Mouse (Mus musculus) neural tube, embryonic 13.5 days (tissue): ENCODE data around the gene Slc22a14. TPM values are rescaled to one million over a fixed set of nuclear protein-coding genes. Genes with fewer than 3 reads are reported as not detected.
"Not testable (repeated sequence)": the region's sequence is repeated elsewhere in the genome, so short reads cannot be mapped to it uniquely, and the experiment has no call there.

Experiments
- ATAC-seq: fragments of 200-750 bp; cut with Nextera tagmentation; 2 replicates; pipeline ENCODE4 v1.8.0; 2017; ENCODE audit warnings: low read depth, mild to moderate bottlenecking, moderate TSS enrichment, moderate library complexity
- H3K27ac ChIP-seq: fragments of 300-500 bp; sonication (generic); replicated peaks from 2 replicates; pipeline ENCODE4 v1.5.1; 2015; ENCODE audit warnings: moderate library complexity, mild to moderate bottlenecking, inconsistent platforms
- H3K27me3 ChIP-seq: fragments of 300-500 bp; sonication (generic); 2 replicates; pipeline ENCODE4 v1.6.1; 2015; ENCODE audit warnings: mild to moderate bottlenecking, inconsistent platforms
- H3K36me3 ChIP-seq: fragments of 300-500 bp; sonication (generic); 2 replicates; pipeline ENCODE4 v1.6.1; 2015; ENCODE audit warnings: mild to moderate bottlenecking, inconsistent platforms
- H3K4me1 ChIP-seq: fragments of 300-500 bp; sonication (generic); replicated peaks from 2 replicates; pipeline ENCODE4 v1.6.1; 2015; ENCODE audit warnings: inconsistent platforms
- H3K4me2 ChIP-seq: fragments of 300-500 bp; sonication (generic); 2 replicates; pipeline ENCODE4 v1.6.1; 2015; ENCODE audit warnings: inconsistent platforms, mild to moderate bottlenecking, moderate library complexity
- H3K4me3 ChIP-seq: fragments of 300-500 bp; sonication (generic); 2 replicates; pipeline ENCODE4 v1.5.1; 2015; ENCODE audit warnings: mild to moderate bottlenecking, inconsistent platforms
- H3K9ac ChIP-seq: fragments of 300-500 bp; sonication (generic); 2 replicates; pipeline ENCODE4 v1.6.1; 2015; ENCODE audit warnings: moderate library complexity, mild to moderate bottlenecking, inconsistent platforms
- H3K9me3 ChIP-seq: fragments of 300-500 bp; sonication (generic); 2 replicates; pipeline ENCODE4 v1.6.1; 2016; ENCODE audit warnings: inconsistent platforms
- WGBS: fragments of 180-500 bp; shearing (Covaris S2); methylation state at CpG from one replicate; pipeline ENCODE4 v1.1.7; 2015; 5-methylcytosine and 5-hydroxymethylcytosine counted together
- polyA plus RNA-seq: library from polyadenylated mRNA; unstranded; fragments of >200 nt; fragmentation: Nextera tagmentation; extraction: Ambion mirVana; gene quantifications from 2 replicates; pipeline ENCODE4 v1.2.1, GENCODE M21; 2015

Gene Slc22a14
- polyA plus RNA-seq, 1 experiment from 2014 or later = not detected

DNA sequence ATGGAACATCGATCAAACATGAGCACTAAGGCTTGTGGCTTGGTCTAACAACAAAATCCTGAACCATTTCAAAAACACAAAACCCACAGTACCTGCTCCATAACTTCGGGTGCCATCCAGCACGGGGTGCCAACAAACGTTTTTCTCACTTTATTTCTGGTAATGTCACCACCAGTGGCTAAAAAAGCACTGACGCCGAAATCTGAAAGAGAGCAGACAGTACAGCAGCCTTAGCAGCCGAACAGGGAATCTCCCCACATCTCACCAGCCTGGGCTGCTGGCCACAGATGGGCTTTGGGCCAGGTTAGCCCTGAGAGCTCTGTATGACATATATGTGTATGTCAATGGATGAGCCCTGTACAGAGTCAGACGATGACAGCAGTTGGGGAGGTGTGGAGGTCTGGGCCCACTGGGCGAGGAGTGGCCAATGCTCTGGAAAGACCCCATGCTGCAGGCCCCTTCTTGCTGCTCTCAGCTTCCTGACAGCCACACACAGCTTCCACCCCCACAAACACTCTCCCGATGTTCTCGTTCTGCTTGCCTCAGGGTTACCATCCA, 96.7 kb downstream of the Slc22a14 start:
- H3K4me2 ChIP-seq = no peak overlapping the region
- whole genome bisulfite sequencing = 96% methylated on average over 11 of the region's 11 CpGs
- H3K4me3 ChIP-seq = no peak overlapping the region
- no peak overlapping the region for H3K27ac ChIP-seq
- H3K9ac ChIP-seq = no peak overlapping the region
- no peaks in the 10 kb centered on the region for H3K27me3 ChIP-seq
- no peaks in the 10 kb centered on the region for H3K9me3 ChIP-seq
- H3K36me3 ChIP-seq = peaks cover 51% of the 10 kb centered on the region
- no peak for ATAC-seq
- H3K4me1 ChIP-seq = no peaks in the 10 kb centered on the region

DNA sequence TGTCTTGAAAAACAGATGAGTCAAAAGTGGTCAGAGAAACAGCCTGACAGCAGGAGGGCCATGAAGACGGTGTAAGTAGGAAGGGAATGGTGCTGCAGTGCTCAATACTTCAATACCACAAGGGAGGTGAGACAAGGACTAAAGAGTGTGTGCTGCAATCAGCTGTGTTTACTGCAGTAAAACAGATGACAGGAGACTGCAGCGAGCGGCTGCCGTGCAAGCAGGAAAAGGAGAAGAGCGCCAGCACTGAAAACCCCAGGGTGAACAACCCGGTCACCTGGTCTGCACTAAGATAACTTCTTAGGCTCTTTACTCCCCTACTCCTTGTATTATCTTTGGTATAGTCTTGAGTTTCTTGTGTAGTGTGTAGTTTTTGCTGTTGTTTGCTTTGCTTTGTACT, 97.2 kb downstream of the Slc22a14 start:
- ATAC-seq = no peak

DNA sequence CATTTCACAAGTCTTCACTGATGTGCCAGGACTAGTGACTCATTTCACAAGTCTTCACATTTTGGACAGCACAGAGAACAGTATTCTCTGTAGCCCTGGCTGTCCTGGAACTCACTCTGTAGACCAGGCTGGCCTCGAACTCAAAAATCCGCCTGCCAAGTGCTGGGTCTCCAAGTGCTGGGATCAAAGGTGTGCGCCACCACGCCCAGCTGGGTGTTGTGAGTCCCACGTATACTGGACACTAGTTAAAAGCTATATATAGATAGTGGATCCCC, 99.3 kb downstream of the Slc22a14 start:
- H3K9me3 ChIP-seq, ATAC-seq, H3K27me3 ChIP-seq, H3K4me2 ChIP-seq, H3K4me1 ChIP-seq, H3K4me3 ChIP-seq, H3K9ac ChIP-seq, H3K27ac ChIP-seq: not testable (repeated sequence)
- H3K36me3 ChIP-seq = peaks cover 58% of the 10 kb centered on the region
- 94% methylated on average over 5 of the region's 5 CpGs for WGBS

More for the DNA sequence above, 97.2 kb downstream of the Slc22a14 start:
- Histone ChIP-seq H3K4me3 (no peak overlapping the region), H3K36me3 (peaks cover 54% of the 10 kb centered on the region), H3K4me1 (no peaks in the 10 kb centered on the region), H3K27ac (no peak overlapping the region), H3K4me2 (no peak overlapping the region), H3K9me3 (no peaks in the 10 kb centered on the region), H3K27me3 (no peaks in the 10 kb centered on the region), H3K9ac (no peak overlapping the region)
- 91% methylated on average over 6 of the region's 6 CpGs for WGBS

DNA sequence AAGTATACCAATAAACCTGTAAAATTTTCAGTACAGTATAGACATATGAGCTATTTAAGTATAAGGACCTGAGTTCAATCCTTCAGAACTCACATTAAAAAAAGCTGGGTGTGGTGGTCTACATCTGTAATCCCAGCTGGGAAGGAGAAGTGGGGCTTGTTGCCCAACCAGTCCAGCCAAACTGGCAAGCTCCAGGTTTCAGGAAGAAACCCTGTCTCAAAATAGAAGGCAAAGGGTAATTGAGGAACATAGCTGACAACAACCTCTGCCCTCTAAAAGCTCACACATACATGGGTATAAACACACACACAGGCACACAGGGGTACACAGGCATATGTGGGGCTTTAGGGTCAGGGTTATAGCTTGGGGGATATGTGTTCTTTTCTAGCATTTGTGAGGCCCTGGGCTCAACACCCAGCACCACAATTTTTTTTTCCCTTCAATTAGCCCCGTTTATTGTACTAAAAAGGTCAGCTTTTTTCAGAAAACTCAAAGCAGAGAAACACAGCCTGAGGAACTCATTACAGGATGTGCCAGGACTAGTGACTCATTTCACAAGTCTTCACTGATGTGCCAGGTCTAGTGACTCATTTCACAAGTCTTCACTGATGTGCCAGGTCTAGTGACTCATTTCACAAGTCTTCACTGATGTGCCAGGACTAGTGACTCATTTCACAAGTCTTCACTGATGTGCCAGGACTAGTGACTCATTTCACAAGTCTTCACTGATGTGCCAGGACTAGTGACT, 99.8 kb downstream of the Slc22a14 start:
- H3K27me3 ChIP-seq, H3K4me3 ChIP-seq, ATAC-seq, H3K4me1 ChIP-seq, H3K27ac ChIP-seq, H3K9me3 ChIP-seq, H3K4me2 ChIP-seq, H3K9ac ChIP-seq: not testable (repeated sequence)
- 73% methylated on average over 1 of the region's 1 CpGs for WGBS
- peaks cover 59% of the 10 kb centered on the region for H3K36me3 ChIP-seq

DNA sequence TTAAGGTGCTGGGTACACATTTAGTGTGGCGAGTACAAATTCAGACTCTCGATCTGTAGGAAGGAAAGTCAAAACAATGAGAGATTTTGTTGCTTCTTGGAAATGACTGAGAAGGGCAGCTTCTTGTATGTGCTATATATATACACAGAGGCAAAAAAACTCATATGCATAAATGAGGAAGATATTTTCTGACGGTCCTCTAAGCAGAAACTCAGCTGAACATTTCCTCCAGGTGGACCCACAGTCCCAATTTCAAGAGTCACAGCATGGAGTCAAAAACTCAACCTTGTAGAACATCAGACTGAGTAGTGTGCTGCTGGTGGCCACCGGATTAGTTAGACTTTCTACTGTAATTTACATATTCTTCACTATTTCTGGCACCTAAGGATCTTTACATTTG, 102.3 kb downstream of the Slc22a14 start:
- Histone ChIP-seq H3K4me1 (no peaks in the 10 kb centered on the region), H3K9me3 (no peaks in the 10 kb centered on the region), H3K27ac (no peak overlapping the region), H3K27me3 (no peaks in the 10 kb centered on the region), H3K4me2 (no peak overlapping the region), H3K4me3 (no peak overlapping the region), H3K9ac (no peak overlapping the region), H3K36me3 (peaks cover 60% of the 10 kb centered on the region)
- 92% methylated on average over 4 of the region's 4 CpGs for WGBS
- ATAC-seq = no peak

DNA sequence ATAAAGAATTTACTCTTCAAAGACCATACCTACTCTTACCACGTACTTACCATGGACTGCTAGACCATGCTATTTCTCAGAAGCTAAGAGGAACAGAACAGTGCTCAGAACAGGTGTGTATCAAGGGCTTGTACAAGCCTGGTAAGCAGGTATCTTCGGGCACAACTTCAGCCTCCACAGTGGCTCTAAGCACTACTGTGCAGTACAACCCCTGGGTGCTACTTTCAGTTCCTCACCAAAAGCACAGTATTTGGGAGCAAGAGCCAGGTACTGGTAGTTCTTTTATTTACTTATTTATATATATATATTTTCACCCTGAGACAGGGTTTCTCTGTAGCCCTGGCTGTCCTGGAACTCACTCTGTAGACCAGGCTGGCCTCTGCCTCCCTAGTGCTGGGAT, 104.5 kb downstream of the Slc22a14 start:
- no peaks in the 10 kb centered on the region for H3K9me3 ChIP-seq
- no peak overlapping the region for H3K4me2 ChIP-seq
- H3K36me3 ChIP-seq = peaks cover 62% of the 10 kb centered on the region
- H3K4me3 ChIP-seq = no peak overlapping the region
- H3K27me3 ChIP-seq = no peaks in the 10 kb centered on the region
- 92% methylated on average over 2 of the region's 2 CpGs for WGBS
- no peak for ATAC-seq
- H3K4me1 ChIP-seq = no peaks in the 10 kb centered on the region
- H3K9ac ChIP-seq = no peak overlapping the region
- no peak overlapping the region for H3K27ac ChIP-seq

DNA sequence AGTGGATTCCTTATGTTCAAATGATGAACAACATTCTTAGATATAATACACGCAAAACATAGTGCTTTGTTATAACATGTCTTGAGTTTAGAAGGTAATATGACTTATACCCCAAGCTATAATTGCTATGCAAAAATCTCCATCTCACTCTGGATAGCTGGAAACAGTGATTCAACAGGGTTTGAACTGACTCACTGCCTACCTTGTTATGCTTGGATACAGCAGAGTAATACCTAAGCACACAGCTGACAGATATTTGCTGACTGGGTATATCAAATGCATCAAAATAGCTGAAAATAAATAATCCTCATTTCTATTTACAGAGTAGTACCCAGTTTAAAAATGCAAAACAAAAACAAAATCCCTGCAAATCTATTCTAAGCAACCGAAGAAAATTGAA, 106.6 kb downstream of the Slc22a14 start:
- no peaks in the 10 kb centered on the region for H3K4me1 ChIP-seq
- no peak overlapping the region for H3K4me3 ChIP-seq
- H3K36me3 ChIP-seq = peaks cover 61% of the 10 kb centered on the region
- WGBS = over 99% methylated on average over 2 of the region's 2 CpGs
- H3K9me3 ChIP-seq = no peaks in the 10 kb centered on the region
- no peak for ATAC-seq
- H3K27me3 ChIP-seq = no peaks in the 10 kb centered on the region
- no peak overlapping the region for H3K27ac ChIP-seq
- no peak overlapping the region for H3K4me2 ChIP-seq
- no peak overlapping the region for H3K9ac ChIP-seq

DNA sequence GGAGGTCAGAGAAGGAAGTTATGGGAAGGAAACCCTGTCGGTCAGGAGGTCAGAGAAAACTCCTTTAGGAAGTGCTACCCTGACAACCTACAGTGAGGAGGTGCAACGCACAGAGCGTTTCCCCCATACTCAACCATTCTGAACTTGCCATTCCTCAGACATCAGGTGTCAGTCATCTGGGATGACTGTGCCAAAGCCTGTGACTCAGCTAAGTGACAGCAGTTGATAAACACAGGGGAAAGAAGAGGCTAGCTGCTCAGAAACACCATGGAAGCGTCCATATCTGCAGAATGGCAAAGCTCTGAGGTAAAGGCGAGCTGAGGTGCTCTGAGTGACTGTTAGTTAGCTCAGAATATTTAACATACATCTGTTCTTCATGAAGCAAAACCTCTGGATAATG, 107.2 kb downstream of the Slc22a14 start:
- 89% methylated on average over 5 of the region's 5 CpGs for WGBS
- Histone ChIP-seq H3K27ac (no peak overlapping the region), H3K4me2 (no peak overlapping the region), H3K9ac (no peak overlapping the region), H3K4me1 (no peaks in the 10 kb centered on the region), H3K9me3 (no peaks in the 10 kb centered on the region), H3K4me3 (no peak overlapping the region), H3K36me3 (peaks cover 58% of the 10 kb centered on the region), H3K27me3 (no peaks in the 10 kb centered on the region)
- no peak for ATAC-seq

DNA sequence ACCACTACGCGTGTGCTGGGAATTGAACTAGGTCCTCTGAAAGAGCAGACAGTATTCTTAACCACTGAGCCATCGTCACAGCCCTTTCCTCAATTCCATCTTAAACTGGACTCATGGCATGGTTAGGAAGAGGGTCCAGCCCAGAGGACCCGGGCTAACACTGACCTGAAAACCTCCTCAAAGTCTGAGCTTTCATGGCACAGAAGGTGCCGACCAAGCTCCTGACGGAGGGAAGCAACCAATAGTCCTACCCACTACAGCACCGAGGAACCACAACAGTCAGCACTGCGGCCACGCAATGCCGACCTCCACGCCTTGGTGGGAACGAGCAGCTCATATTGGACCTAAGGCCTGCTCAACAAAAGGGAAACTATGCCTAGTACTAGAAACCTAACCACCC, 109.2 kb downstream of the Slc22a14 start:
- 95% methylated on average over 12 of the region's 12 CpGs for WGBS
- no peak for ATAC-seq
- peaks cover 54% of the 10 kb centered on the region for H3K36me3 ChIP-seq
- no peak overlapping the region for H3K9ac ChIP-seq
- H3K27ac ChIP-seq = no peak overlapping the region
- H3K4me3 ChIP-seq = no peak overlapping the region
- no peaks in the 10 kb centered on the region for H3K27me3 ChIP-seq
- H3K4me2 ChIP-seq = no peak overlapping the region
- H3K4me1 ChIP-seq = no peaks in the 10 kb centered on the region
- no peaks in the 10 kb centered on the region for H3K9me3 ChIP-seq

DNA sequence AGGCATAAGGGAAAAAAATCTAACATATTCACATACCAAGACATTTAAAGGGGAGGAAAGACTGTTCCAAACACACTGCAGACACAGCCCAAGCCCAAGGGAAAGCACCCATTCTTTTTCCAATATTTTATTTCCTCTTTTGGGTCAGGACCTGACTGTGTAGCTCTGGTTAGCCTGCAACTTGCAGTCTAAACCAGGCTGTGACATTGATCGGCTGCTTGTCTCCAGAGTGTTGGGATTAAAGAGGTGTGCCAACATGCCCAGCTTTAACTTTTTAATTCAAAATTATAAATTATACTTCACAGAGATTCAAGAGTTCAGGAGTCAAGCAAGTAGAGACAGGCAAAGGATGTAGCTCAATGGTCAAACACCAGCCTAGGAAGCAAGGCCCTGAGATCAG, 110.3 kb downstream of the Slc22a14 start:
- H3K36me3 ChIP-seq = peaks cover 63% of the 10 kb centered on the region
- no peak overlapping the region for H3K9ac ChIP-seq
- H3K4me1 ChIP-seq = no peaks in the 10 kb centered on the region
- 100% methylated on average over 1 of the region's 1 CpGs for WGBS
- ATAC-seq = no peak
- H3K4me3 ChIP-seq = no peak overlapping the region
- H3K9me3 ChIP-seq = no peaks in the 10 kb centered on the region
- no peaks in the 10 kb centered on the region for H3K27me3 ChIP-seq
- H3K4me2 ChIP-seq = no peak overlapping the region
- H3K27ac ChIP-seq = no peak overlapping the region

DNA sequence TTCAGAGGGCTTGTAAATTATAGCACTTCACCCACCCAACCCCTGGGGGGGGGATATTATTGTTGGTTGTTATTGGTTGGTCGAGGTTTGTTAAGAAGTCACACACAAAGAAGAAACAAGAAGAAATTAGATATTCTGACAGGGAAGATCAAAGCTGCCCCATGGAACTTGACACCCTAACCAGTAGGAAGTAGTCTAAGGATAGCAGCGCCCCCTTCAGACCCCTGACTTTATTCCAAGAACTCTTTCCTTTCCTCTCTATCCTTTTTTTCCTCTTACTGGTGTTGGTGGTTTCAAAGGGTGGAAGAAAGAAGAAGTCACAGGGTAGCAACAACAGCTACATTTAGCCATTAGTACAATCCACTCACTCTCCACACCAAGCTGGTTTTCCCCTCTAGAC, 111.2 kb downstream of the Slc22a14 start:
- H3K4me1 ChIP-seq = no peaks in the 10 kb centered on the region
- H3K9ac ChIP-seq = no peak overlapping the region
- H3K36me3 ChIP-seq = peaks cover 65% of the 10 kb centered on the region
- H3K4me3 ChIP-seq = no peak overlapping the region
- H3K27me3 ChIP-seq = no peaks in the 10 kb centered on the region
- no peak overlapping the region for H3K27ac ChIP-seq
- no peaks in the 10 kb centered on the region for H3K9me3 ChIP-seq
- 72% methylated on average over 2 of the region's 2 CpGs for WGBS
- H3K4me2 ChIP-seq = no peak overlapping the region
- no peak for ATAC-seq

DNA sequence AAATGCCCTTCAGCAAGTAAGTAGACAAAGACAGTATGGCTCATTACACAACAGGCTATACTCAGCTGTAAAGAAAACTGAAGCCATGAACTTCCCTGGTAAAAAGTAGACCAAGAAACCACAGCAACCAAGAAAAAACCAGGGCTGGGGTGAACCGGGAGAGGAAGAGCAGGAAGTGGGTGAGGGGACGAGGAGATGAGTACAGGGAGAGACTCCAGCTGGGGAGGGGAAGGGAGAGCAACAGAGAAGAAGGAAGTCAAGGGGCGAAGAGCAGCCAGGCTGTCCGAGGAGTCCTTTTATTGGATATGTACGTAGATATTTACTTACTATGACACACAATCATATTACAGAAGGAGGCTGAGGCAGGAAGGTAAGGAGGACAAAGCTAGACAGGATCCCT, 117.4 kb downstream of the Slc22a14 start:
- Histone ChIP-seq H3K27ac (no peak overlapping the region), H3K4me1 (no peaks in the 10 kb centered on the region), H3K9ac (no peak overlapping the region), H3K4me3 (no peak overlapping the region), H3K27me3 (no peaks in the 10 kb centered on the region), H3K4me2 (no peak overlapping the region), H3K9me3 (no peaks in the 10 kb centered on the region), H3K36me3 (peaks cover 50% of the 10 kb centered on the region)
- ATAC-seq = no peak
- WGBS = 83% methylated on average over 5 of the region's 5 CpGs

DNA sequence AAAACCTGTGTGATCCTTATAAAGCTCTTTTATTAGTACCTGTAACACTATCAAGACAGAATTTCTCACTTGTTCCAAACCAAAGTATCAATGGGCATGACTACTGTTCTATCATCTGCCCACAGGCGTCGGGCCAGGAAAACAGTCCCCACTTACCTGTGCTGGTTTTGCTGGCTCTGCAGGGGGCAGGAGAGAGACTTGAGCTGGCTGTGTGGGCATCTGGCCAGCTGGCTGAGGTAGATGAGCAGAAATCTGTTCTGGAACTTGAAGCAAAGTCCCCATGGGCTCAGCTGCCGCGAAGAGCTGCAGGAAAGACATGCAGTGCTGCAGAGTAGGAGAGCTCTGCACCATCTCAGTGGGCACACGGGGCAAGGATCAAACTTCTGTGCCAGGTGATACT, 118.5 kb downstream of the Slc22a14 start:
- ATAC-seq = no peak
- Histone ChIP-seq H3K9ac (no peak overlapping the region), H3K4me1 (no peaks in the 10 kb centered on the region), H3K9me3 (no peaks in the 10 kb centered on the region), H3K4me3 (no peak overlapping the region), H3K27ac (no peak overlapping the region), H3K4me2 (no peak overlapping the region), H3K27me3 (no peaks in the 10 kb centered on the region), H3K36me3 (peaks cover 55% of the 10 kb centered on the region)
- 86% methylated on average over 5 of the region's 5 CpGs for WGBS
